Mouse (Mus musculus) thymus, adult 18-20 months (tissue): Measurements from ENCODE around the gene Cd3eap.

Experiments
- DNase-seq, 2 experiments: peaks; one replicate each; pipeline ENCODE4 v3.0.0; 2022; ENCODE audit warnings: mixed read lengths in 2 of 2

Gene Cd3eap

DNA sequence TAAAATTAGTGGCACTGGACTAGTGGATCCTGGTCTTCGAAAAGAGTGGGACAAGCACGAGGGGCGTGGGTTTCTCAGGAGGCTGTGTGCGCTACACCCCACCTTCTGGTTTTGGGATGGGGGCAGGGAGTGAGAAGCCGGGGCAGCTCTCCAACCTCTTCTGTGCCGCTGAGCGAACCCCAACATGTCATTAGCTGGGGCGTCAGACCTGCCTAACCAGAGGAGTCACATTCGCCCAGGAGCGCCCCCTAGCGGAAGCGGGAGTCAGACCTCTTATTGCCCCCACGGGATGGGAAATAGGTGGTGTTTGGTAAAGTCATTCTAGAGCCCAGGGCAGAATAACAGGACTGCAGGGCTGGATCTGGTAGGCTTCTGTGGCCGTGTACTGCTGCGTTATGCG lies 2.4 kb upstream of the Cd3eap start:
- DNase-seq = peak; percentile 52 to 67

GRCm38 (mm10) chr7:19360944-19361343 lies 1.7 kb upstream of the Cd3eap start:
- DNase-seq = peak; percentile 63 to 67

DNA sequence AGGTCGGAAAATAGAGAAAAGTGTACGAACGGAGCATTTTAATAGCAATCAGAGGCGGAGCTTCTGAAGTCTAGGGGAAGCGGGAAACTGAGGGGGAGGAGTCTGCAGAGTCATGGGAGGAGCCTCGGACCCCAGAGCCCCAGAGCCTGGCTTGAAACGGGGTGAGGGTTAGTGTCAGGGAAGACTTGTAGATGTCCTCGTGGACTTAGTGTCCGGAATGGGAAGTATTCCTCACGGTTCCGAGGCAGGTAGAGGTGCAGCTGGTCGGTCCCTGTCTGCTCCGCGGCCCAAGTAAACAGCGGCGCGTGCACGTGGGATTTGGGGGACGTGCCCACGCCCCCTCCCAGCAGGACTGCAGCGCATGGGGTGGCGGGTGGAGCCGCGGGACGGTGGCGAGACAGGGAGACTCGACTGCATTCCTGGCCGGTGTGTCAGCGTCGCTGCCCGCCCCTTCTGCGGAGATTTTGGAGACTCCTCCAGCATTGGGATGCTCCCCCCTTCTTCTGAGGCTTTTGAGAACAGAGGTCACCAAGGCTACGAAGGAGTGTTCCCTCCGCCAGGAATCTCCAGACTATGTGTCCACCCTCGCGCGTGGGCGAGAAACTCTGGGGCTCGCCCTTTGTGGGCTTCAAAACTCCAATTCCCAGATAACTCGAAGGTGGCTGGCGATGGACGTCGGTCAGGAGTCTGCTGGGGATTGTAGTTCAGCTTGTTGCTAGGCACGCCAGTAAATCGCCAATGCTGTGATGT lies 784 bp upstream of the Cd3eap start:
- DNase-seq = peak; percentile 41 to 50

DNA sequence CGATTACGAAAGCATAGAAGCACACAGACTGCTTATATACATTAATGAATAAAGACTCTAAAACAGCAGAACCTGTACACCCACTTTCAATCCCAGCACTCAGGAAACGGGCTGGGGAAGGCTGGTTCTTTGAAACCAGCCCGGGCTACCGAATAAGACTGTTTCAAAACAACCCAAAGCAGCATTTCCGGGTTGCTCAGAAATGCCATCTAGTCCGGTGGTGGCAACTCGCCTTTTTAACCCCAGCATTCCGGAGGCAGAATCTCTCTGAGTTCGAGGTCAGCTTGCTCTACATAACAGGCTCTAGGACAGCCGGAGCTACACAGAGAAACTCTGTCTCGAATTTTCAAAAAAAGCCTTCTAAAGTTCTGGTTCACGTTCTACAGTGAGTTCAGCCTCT lies 649 bp downstream of the Cd3eap start:
- DNase-seq = no peak

DNA sequence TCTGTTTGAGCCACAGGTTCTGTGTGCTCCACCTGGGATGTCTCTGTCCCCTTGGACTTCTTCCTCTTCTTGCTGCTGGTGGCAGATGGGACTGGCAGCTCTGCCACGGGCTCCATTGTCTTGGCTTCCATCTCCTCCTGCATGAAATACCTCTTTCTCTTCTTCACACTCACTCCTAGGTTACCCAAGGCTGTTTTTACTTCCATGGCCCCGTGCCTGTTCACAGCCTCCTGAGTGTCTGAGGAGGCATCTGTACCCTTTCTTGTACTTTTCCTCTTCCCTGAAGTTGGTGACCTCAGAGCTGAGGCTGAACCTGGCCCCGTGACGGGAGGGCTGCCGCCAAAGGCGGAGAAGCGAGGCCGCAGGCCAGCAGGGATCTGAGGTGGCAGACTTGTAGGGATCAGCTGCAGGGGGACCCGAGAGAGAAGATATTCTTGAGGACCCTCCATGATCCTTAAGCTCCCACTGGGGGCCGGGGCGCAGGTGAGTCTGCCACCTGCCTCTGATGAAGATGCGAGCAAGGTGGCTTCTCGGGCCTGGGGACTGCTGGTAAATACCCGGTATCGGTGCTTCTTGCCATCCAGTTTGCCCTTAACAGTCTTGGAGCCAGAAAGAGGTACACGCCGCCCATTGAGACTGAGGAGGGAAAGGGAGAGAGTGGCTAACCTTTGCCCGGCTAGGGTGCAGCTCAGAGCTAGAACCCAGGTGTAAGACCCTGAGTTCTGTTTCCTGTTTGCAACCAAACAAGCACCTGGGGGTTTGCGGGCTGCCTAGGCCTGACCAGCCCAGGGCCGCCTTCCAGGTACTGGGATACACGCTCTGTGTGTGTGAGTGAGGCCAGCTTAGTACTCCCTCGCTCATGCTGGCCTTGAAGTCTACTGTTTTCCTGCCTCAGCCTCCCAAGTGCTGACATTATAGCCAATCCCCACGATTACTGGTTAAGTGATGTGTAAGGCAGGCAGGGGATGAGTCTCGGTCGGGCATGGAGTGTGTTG lies 1.6 kb downstream of the Cd3eap start:
- DNase-seq = no peak

GRCm38 (mm10) chr7:19356311-19356710 lies 3.0 kb downstream of the Cd3eap start:
- no peak for DNase-seq

DNA sequence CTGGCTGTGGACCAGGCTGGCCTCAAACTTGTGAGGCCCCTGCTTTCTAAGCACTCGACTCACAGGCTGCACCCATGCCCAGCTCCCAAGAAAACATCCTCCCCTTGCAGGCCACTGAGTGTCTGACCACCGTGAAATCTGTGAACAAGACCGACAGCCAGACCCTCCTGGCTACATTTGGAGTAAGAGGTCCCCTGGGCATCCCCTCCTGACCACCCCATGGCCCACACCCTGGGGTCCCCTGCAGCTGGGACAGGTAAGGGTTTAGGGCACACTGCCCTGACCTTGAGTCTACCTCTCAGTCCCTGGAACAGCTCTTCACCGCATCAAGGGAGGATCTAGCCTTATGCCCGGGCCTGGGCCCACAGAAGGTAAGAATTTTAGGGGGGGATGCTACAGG lies 4.3 kb downstream of the Cd3eap start:
- no peak for DNase-seq

DNA sequence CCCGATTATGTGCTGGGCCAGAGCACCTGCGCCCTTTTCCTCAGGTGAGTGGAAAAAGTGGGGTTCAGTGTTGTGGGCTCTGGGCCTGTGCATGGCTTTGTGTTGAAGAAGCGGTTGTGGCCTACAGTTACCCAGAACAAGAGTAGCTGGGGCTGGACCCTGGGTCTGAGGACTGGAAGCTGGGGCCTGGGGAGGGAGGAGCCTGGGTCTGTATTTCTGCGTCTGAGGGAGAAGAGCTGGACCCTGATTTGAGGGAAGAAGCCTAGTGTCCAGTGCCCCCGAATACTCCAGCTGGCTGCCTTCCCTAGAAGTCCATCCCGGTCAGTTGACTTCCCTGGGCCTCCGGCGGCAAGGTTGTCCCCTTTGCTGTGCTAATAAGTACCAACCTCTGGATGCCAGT lies 9.1 kb downstream of the Cd3eap start:
- DNase-seq = no peak

- no peak for DNase-seq
Measured at GRCm38 (mm10) chr7:19349188-19349915, 9.9 kb downstream of the Cd3eap start.

- peak; percentile 94 to 97 for DNase-seq
Measured at GRCm38 (mm10) chr7:19344938-19345471, 14.3 kb downstream of the Cd3eap start.

DNA sequence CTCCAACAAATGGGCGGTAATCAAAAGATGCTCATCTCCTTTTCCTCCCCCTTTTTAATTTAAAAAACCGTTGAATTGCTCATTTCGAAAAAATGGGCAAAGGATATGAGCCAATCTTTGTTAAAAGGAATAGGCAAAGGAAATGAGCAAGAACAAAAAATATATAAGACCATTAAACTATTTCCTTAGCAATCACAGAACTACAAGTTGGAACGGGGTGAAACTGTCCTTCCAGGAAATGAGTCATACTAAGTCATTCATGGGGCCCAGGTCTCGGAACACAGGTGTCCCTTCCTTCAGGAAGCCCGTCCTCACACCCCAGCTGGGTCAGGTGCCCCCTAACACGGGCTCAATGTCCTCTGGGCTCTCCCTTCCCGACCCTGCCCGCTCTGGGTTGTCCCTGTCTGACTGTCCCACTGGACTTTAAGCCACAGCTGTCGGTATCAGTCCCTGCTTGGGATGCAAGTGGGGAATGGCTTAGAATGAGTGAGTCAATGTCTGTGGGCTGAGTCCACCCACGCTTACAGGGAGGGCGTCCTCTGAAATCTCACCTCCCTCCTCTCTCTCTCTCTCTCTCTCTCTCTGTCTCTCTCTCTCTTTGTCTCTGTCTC lies 14.9 kb downstream of the Cd3eap start, which contains the start of gene Ercc1:
Ercc1 (plus strand) TSS at position 542 of the 611 bp plus-strand sequence.
- DNase-seq = no peak

GRCm38 (mm10) chr7:19343210-19343808 lies 16.0 kb downstream of the Cd3eap start:
- DNase-seq = peak in 1 of 2 experiments; percentile 35

DNA sequence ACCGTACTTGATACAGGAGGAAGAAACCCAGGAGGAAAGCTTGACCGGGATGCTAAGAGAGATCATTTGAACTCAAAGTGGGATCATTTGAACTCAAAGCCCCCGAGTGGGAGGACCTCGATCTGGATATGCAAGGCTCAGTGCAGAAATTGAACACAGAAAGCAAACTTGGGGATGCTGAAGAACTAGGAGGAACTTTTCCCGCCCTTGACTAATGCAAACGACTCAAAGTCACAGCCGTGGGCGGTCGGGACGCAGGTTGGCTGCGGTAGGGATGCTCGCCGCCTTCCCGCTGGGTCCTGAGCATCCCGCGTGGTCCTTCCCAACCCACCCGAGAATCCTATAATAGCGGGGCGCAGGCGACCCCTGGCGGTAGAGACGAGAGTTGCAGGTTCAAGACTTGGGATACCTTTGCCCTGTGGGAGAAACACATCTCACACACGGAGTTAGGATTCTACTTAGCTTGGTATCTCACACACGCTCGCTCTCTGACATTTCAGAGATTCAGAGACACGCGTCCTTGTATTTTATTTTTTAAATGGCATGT lies 16.7 kb downstream of the Cd3eap start:
- peak; percentile 59 to 62 for DNase-seq

- DNase-seq = no peak
Measured at GRCm38 (mm10) chr7:19341761-19342409, 17.4 kb downstream of the Cd3eap start.

DNA sequence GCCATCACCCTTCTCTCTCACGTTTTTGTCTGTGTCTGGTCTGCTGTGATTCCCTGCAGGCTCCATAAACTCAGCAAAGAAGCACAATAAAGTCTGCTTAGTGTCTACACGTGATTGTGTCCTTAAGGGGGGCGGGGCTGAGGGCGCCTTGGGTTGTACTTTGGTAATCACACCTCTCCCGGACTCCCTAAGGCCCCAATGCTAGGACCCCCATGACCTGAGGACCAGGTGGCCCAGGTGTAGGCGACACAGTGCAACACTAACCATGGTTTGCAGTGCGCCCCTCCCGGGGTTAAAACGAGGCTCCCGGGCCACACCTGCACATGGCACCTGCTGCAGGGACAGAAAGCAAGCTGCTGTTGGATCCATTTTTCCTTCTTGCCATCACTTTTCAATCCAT lies 18.0 kb downstream of the Cd3eap start:
- DNase-seq = no peak

DNA sequence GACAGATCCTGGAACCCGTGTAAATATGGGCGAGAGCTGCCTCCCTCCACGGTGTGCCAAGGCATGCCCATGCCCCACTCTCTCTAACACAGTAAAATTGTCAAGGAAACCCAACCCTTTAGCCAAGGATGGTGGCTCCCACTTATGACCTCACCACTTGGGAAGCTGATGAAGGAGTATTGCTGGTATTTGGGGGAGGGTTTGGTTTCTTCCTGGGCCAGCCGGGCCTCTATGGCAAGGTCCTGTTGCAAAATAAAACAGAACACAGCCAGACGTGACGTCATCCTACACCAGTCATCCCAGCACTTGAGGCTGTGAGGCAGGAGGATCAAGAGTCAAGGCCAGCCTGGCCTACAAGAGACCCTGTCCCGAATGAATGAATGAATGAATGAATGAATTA lies 20.7 kb downstream of the Cd3eap start:
- no peak for DNase-seq

- DNase-seq = no peak
Measured at GRCm38 (mm10) chr7:19338060-19338459, 21.2 kb downstream of the Cd3eap start.

DNA sequence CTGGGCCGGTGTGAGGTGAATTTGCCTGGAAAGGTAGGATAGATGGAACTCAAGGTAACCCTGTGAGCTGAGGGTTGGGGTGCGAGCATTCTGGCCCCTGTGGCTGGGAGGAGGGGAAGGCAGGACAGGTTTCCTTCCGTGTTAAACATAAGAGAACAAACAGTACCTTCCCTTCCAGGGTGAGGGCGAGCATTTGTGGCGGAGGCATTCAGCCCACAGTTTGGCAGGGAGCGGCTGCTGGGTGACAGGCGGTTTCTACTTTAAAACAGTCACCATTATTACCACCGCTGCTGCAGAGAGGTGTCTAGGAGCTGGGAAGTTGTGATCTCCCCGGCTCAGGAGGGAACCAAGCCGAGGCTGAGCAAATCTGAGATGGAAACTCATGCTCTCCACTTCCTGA lies 22.2 kb downstream of the Cd3eap start:
- DNase-seq = no peak

DNA sequence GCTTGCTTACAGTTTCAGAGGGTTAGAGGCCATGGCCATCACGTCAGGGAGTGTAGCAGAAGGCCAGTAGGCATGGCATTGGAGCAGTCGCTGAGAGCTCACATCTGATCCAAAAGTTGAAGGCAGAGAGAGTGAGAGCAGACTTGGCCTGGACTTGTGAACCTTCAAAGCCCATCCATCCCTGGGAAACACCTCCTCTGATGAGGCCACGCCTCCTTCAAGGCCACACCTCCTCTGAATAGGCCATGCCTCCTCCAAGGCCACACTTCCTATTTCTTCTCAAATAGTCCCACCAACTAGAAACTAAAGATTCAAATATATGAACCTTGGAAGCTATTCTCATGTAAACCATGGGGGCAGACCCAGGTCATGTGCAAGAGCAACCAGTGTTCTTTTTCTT lies 23.7 kb downstream of the Cd3eap start:
- no peak for DNase-seq

DNA sequence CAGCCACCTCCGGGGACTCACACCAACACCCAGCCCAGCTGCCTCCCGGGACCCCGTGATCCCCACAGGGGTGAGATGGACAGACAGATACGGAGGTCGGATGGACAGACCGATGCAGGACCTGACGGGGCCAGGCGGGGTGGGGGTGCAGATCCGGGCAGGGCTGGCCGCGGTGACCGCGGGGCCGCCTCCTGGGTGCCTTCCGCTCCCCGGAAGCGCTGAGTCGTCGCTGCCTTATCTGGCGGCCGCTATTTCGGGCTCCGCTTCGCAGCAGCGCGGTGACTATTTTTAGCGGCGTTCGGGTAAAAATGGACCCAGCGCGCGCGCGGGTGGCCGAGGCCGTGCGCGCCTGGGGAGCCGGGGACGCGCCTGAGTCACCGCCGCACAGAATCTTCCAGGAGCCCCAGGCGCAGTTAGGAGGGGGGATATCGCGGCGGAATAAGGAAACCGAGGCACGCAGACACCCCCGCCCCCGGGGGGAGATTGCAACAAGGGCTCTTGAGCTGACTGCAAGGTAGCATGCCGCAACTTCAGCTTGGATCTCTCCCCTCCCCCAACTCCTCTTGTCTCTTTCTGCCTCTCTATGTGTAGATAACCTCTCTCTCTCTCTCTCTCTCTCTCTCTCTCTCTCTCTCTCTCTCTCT lies 26.5 kb downstream of the Cd3eap start:
- DNase-seq = peak; percentile 24 to 42
